Mouse (Mus musculus): ENCODE measurements at regions not wholly inside any gene's neighbourhood (a gene's known extent, or its start where the extent isn't known, plus 50 kb on each side); places are given as distances from the start of the nearest gene placed in this dataset.
"Not testable (repeated sequence)": the region's sequence is repeated elsewhere in the genome, so short reads cannot be mapped to it uniquely, and the experiment has no call there.

GRCm38 (mm10) chr8:86280093-86280721 lies 300.3 kb downstream of the Abcc12 start:
- no peak for DNase-seq (ENCODE audit: low spot score)

- no peak for DNase-seq (ENCODE audit: low spot score)
These were observed 304.8 kb downstream of the Abcc12 start for GRCm38 (mm10) chr8:86275699-86276098.

- no peak for DNase-seq (ENCODE audit: low spot score)
These were observed 306.7 kb downstream of the Abcc12 start for GRCm38 (mm10) chr8:86273811-86274210.

- no peak for DNase-seq (ENCODE audit: low spot score)
These were observed 307.9 kb downstream of the Abcc12 start for GRCm38 (mm10) chr8:86272626-86273025.

- DNase-seq (ENCODE audit: low spot score) = no peak
These were observed 309.0 kb downstream of the Abcc12 start for GRCm38 (mm10) chr8:86271477-86271876.

GRCm38 (mm10) chr8:86258011-86258410 lies 322.5 kb downstream of the Abcc12 start:
- no peak for DNase-seq (ENCODE audit: low spot score)

GRCm38 (mm10) chr8:86255431-86255830 lies 325.1 kb downstream of the Abcc12 start:
- DNase-seq (ENCODE audit: low spot score) = no peak

- DNase-seq (ENCODE audit: low spot score) = peak; percentile 3
These were observed 325.8 kb downstream of the Abcc12 start for GRCm38 (mm10) chr8:86254680-86255079.

- DNase-seq (ENCODE audit: low spot score) = no peak
These were observed 327.7 kb downstream of the Abcc12 start for GRCm38 (mm10) chr8:86252696-86253355.

GRCm38 (mm10) chr8:86234696-86235095 lies 345.8 kb downstream of the Abcc12 start:
- DNase-seq (ENCODE audit: low spot score) = no peak

GRCm38 (mm10) chr8:86231994-86232393 lies 348.5 kb downstream of the Abcc12 start:
- not testable (repeated sequence) for DNase-seq (ENCODE audit: low spot score)

GRCm38 (mm10) chr8:86224851-86225250 lies 355.6 kb downstream of the Abcc12 start:
- no peak for DNase-seq (ENCODE audit: low spot score)

GRCm38 (mm10) chr8:86222715-86223114 lies 357.8 kb downstream of the Abcc12 start:
- no peak for DNase-seq (ENCODE audit: low spot score)

GRCm38 (mm10) chr8:86222228-86222627 lies 358.3 kb downstream of the Abcc12 start:
- no peak for DNase-seq (ENCODE audit: low spot score)

- DNase-seq (ENCODE audit: low spot score) = no peak
These were observed 366.1 kb downstream of the Abcc12 start for GRCm38 (mm10) chr8:86214399-86214798.

- no peak for DNase-seq (ENCODE audit: low spot score)
These were observed 368.0 kb downstream of the Abcc12 start for GRCm38 (mm10) chr8:86212461-86212860.

- DNase-seq (ENCODE audit: low spot score) = no peak
These were observed 368.1 kb downstream of the Phkb start for GRCm38 (mm10) chr8:86208812-86209262.

GRCm38 (mm10) chr8:86204421-86205229 lies 363.9 kb downstream of the Phkb start:
- DNase-seq (ENCODE audit: low spot score) = no peak

- no peak for DNase-seq (ENCODE audit: low spot score)
These were observed 362.3 kb downstream of the Phkb start for GRCm38 (mm10) chr8:86203107-86203506.

- no peak for DNase-seq (ENCODE audit: low spot score)
These were observed 361.1 kb downstream of the Phkb start for GRCm38 (mm10) chr8:86201830-86202229.

- no peak for DNase-seq (ENCODE audit: low spot score)
These were observed 351.5 kb downstream of the Phkb start for GRCm38 (mm10) chr8:86192262-86192661.

GRCm38 (mm10) chr8:86184671-86185070 lies 343.9 kb downstream of the Phkb start:
- DNase-seq (ENCODE audit: low spot score) = no peak

- no peak for DNase-seq (ENCODE audit: low spot score)
These were observed 340.0 kb downstream of the Phkb start for GRCm38 (mm10) chr8:86180793-86181192.
